Mouse (Mus musculus): ENCODE results near the gene Cdca7l.

Cdca7l gene

DNA sequence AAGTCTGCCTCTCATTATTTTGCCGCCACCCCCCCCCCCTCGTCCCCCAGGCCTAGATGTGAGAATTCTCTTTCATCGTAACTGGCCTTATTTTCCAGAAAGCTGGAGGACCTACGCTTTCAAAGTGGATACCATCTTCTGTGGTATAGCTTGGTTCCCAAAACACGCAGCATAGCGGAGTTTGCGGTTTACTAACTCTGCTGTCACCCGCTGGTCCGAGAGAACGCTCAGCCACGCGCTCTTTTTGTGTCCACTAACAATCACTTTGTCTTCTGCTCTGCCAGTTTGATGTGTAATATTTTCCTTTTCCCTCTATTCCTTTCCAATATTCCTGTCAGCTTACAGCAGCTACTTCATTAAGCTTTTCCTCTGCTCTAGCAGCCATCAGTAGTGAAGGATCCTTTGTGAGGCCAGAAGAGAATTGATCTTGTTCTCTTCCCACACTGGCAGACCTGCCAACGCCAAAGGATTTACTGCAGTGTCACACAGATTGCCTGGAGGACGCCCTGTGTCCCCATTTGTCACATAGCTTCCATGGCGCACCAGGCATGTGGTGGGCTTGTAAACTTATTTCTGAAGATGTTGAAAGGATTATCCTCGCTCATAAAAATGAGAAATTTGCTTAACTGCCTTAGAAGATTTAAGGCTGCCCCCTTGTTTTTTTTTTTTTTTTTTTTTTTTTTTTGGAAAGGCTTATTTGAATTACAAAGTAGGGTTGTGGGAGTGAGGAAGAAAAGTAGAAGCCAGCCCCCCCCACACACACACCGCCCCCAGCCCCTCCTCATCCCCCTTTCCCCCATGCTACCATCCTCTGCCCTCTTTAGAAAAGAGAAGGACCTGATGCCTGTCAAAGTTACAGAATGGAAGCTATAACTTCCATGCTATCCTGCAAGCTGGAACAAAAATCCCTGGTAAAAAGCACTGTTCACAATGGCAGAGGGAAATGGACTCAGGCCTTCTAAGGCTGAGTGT, 4.6 kb downstream of the Cdca7l start:
- in situ Hi-C loops (cut with MboI; ENCODE audit: low sequenced_read_pairs): no loop called here

DNA sequence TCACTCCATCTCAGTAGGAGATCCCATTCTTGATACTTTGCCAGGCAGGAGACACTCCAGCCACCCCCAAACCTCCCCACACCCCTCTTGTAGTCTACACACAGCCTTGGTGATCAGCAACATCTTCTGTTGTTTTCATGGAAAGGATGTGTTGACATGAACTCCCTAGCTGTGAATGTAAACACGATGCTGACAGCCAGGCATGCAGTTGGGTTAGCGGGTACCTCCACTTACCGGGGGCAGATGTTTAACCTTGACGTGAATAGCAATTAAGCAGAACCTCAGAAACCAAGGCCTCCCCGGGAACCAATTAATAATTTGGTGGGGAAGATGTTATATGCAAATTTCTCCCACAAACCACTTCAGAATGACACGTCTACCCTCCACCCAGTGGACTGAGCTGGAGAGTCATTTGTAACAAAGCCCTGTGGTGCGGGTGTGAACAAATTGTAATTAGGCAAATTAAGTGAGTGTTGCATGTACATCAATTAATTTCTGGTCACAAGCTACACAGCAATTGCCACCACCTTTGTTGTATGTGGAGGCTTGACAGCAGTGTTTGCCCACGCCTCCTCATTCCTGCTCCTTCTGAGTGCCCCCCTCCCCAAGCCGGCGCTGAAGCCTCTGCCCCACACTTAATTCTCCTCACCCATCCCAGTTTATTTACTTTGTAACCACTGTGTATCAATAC, 5.4 kb downstream of the Cdca7l start:
- in situ Hi-C loops (cut with MboI; ENCODE audit: low sequenced_read_pairs): no loop called here

DNA sequence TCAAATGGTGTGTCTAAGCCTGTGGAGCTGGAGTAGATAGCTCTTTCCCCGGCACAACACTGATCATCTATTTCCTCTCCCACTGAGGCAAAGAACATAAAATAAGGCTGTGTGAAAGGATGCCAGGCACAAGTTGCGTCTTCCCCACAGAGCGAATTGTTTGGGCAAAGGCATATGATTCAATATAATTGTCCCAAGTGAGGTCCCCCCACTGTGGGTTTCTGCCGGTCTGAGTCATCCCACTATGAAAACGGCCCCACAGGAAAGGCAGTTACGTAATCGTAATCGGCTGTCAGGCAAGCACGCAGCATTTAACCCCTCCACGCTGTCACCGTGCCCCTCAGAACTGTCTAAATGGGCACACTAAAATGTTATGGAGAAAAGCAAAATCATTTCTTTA, 6.0 kb downstream of the Cdca7l start:
- in situ Hi-C loops (cut with MboI; ENCODE audit: low sequenced_read_pairs): no loop called here

DNA sequence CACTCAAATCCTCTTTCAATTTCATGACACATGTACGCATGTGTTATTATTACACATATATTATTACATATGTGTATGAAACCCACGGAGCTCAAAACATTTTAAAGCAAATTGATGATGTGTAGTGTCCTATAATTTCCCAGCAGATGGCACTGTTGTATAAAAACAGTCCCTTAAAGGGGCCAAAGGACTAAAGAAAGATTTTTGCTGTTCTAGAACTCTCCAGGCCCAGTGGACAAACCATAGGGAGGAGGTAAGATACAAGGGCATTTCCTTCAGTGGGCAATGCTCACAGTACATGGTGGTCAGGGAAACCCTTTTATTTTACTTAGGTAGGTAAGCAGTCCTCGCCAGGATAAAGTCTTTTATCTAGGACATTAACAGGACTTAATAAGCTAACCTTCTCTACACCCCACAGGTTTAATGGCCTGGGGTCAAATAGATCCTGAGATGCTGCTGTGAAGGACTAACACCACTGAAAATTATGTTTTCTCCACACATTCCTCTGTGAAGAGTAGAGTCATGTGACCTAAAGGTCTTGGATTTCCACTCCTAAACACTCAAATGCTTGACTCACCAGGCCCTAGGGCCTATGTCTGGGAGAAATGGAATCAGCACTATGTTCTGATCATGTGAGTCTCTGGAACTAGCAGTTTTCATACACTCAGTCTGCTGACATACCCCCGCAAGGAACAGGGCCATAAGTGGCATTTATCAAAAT, 16.2 kb downstream of the Cdca7l start:
- in situ Hi-C loops (cut with MboI; ENCODE audit: low sequenced_read_pairs): loop anchor here (10.0 kb wide), 1 partner anchor 175 kb away; no protein-coding TSS in a partner anchor

DNA sequence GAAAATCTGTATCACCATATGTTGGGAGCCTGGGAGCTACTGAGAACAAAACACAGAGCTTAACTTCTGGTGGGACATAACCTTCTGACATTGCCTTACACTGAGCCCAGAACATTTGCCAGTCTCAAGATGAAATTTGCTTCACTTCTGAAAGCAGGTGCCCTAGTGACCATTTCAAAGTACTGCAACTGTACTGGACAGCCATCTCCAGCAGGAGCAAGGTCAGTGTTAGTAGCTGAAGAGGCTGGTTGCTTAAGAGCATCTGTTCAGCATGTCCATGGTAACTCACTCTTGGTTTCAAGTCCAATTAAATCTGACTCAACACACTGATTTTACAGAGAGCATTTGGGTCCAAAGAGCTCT, 16.8 kb downstream of the Cdca7l start:
- in situ Hi-C loops (cut with MboI; ENCODE audit: low sequenced_read_pairs): loop anchor here (10.0 kb wide), 1 partner anchor 174 kb away; no protein-coding TSS in a partner anchor

DNA sequence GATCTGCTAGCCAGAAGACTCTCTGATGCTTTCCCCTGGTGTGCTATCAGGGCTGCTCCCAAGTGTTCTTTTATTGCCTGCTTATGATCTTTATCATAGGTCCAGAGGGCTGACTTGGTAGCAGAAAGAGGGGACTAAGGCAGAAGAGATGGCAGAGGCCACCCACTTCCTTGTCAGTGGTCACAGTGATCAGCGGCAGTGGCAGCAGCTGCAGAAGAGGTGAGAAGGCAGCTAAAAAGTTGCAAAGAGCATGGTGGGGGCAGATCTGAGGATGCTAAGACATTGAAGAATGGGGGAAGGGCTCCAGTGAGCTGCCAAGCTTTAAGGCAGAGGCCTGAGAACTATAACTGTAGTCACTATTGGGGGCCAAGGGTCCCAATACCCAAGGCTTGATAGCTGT, 17.3 kb downstream of the Cdca7l start:
- in situ Hi-C loops (cut with MboI; ENCODE audit: low sequenced_read_pairs): loop anchor here (10.0 kb wide), 1 partner anchor 173 kb away; no protein-coding TSS in a partner anchor

DNA sequence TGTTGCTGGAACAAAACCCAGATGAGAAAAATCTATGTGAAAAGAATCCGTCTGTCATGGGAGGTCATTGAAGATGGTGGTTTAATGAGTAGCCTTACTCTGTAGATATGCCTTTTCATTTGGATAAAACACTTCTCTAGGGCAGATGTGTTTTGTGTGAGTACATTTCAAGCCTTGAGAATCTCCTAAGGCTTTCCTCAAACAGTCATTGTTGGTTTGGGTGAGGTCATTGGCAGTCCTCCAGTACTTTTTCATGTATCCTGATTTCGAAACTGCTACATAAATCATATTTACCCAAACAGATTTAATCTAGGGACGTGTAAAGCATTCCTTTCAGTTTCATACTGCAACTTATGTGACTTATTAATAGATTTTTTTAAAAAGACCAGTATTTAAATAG, 24.3 kb downstream of the Cdca7l start:
- in situ Hi-C loops (cut with MboI; ENCODE audit: low sequenced_read_pairs): loop anchor here (10.0 kb wide), 1 partner anchor 166 kb away; no protein-coding TSS in a partner anchor

DNA sequence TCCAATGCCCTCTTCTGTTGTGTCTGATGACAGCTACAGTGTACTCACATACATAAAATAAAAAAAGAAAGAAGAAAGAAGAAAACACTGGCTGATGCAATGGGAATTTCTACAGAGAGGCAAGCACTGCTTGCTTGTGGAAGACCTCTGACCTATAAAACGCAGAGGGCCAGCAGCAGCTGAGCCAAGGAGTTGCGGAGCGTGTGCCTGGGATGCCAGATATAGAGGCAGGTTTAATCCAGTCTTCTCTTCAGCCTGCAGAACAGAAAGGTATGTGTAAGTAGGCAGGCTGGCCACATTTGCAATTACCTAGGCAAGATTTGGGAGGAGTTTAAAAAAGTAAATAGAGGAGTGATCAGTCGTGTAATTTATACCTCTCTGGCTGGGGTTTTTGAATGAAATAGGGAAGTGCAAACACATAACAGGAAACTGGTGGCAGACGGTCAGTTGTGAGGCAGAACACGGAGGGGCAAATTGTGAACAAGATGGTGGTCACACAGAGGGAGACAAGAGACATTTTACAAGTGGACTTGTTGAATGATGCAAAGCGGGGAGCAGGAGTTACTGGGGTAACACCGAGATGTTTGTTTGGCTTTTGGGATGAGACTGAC, 27.4 kb downstream of the Cdca7l start:
- in situ Hi-C loops (cut with MboI; ENCODE audit: low sequenced_read_pairs): no loop called here

DNA sequence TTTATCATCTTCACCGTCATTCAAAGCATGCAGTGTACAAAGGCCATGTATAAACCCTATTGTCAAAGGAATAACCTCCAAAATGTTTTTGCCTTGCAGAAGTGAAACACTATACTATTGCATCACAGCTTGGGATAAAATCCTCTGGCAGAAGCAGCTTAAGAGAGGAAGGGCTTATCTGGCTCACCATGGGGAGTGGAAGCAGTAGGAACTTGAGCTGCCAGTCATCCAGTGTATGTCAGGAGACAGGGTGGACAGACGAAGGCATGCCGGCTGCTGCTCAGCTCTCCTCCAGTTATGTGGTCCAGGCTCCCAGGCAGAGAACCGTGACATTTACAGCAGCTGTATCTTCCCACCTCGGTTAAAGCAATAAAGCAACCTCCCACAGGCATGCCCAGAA, 28.1 kb downstream of the Cdca7l start:
- in situ Hi-C loops (cut with MboI; ENCODE audit: low sequenced_read_pairs): no loop called here

DNA sequence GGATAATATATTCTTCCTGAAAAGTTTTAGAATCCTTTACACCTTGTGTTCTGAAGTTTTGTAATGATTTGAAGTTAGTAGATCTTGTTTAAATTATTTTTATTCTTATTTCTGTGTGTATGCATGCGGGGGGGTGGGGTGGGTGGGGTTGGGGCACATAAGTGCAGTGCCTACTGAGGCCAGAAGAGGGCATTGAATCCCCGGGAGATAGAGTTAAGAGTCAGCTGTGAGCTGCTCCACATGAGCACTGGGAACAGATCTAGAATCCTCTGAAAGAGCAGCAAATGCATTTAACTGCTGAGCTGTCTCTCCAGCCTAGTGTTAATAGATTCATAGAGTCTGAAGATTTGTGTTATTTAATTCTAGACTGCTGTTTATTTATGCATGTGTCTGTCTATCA, 30.6 kb downstream of the Cdca7l start:
- in situ Hi-C loops (cut with MboI; ENCODE audit: low sequenced_read_pairs): no loop called here

DNA sequence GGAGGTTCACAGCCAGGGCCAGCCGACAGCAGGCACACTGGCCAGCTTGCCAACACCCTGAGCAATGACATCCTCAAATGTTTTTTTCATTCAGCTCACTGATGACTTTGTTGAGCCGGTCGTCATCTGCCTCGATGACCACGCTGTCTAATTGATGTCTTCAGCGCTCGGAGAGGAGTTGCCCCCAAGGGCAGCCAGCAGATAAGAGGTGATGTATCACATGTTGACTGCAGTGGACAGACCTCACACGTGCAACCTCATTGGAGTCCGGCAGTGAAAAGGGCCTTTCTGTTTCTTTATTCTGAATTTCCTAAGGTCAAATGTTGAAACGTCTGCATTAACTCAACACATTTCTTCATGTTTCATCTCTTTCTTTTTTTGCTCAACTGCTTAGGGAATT, 31.3 kb downstream of the Cdca7l start:
- in situ Hi-C loops (cut with MboI; ENCODE audit: low sequenced_read_pairs): no loop called here

DNA sequence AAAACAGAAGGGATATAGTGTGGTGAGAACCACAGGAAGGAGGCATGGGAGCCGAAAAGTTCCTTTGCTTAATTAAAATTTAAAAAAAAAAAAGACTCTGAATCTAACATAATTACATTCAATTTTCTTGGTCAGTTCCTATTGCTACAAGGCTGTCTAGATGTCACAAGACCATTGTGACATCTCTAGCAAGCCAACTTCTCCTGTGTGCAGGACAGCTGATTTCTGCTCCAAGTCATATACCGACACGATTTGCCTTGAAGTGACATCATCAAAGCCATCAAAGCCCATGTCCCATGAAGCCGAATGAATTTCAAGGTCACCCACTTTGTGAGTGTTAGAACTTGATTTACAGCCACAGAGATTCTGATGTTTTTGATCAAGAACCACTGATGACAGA, 33.3 kb downstream of the Cdca7l start:
- in situ Hi-C loops (cut with MboI; ENCODE audit: low sequenced_read_pairs): no loop called here

DNA sequence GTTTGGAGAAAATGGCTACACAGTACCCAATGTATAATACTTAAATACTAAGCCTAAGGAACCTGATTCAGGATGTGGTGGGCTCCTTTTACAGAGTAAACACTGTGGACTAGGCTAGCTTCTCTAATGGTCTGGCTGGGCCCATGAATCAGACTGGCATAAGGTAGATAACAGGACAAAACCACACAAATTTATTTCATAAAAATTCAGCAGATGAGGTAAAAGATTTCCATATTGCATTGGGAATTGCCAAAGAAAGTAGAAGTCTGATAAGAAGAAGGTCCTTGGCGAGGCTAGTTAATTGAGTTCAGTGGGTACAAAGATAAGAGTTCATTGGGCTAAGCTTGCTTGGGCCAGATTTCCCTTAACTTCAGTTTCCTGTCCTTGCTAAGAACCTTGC, 36.6 kb downstream of the Cdca7l start:
- in situ Hi-C loops (cut with MboI; ENCODE audit: low sequenced_read_pairs): no loop called here

DNA sequence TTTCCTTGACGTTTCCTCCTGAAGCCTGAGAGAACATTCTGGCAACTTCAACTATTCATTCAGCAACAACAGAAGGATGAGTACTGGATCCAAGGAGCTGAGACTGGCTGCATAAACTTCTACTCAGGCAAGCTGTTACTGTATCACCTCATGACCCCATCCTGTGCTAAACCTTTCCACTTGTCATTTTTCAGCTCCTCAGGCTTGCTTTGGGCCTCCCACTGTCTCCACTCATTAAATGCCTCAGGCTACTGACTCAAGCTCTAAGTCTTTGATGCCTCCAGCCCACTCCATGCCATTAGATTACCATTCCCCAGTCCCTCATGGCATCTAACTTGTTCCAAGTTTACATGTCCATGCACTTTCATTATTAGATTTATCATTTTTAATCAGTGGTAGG, 38.6 kb downstream of the Cdca7l start:
- in situ Hi-C loops (cut with MboI; ENCODE audit: low sequenced_read_pairs): no loop called here

DNA sequence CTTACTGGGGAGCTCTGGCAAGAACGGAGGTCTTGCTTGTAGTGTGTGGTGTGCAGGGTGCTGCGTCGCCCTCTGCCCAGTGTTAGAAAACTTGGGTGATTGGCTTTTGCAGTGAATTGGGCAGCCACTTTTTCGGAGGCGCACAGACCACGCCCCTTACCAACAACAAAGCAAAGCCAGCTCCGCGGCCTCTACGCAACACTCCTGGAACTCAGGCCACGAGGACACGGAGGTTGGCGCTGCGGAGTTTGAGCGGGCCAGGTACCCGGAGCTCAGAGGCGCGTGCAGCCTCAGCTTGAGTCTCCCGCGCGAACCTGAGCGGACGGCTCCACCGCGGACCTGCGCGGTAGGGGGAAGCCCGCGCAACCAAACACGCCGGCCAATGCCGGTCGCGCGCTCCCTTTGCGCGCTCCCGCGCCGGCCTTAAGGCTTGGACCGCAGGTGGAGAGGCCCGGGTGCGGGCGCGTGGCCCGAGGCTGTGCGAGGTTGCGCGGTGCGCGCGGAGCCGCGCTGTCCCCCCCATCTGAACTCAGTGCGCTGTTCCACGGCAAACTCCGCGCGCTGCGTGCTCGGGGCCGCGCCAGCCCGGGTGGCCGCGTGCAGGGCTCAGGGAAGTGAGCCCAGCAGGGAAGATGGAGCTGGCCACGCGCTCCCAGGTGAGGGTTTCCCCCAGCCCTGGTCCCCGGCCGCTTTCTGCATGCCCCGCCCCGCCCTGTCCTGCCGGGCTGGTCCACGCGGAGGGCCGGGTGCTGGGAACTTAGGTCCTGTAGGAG, 39.4 kb downstream of the Cdca7l start:
- in situ Hi-C loops (cut with MboI; ENCODE audit: low sequenced_read_pairs): no loop called here

DNA sequence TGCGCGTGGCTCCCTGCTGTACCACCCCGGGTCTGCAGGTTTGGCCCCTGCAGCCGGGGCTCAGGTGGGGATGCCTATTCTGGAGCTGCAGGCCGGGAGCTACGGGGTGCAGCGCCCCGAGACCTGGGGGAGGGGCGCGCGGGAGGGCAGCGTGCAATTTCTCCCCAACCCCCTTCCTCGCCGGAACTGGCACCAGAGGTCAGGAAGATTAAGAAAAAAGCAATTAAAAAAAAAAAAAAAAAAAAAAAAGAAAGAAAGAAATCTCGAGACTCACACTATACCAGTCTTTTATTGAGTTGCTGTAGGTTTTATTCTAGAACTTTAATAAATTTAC, 40.0 kb downstream of the Cdca7l start:
- in situ Hi-C loops (cut with MboI; ENCODE audit: low sequenced_read_pairs): no loop called here

DNA sequence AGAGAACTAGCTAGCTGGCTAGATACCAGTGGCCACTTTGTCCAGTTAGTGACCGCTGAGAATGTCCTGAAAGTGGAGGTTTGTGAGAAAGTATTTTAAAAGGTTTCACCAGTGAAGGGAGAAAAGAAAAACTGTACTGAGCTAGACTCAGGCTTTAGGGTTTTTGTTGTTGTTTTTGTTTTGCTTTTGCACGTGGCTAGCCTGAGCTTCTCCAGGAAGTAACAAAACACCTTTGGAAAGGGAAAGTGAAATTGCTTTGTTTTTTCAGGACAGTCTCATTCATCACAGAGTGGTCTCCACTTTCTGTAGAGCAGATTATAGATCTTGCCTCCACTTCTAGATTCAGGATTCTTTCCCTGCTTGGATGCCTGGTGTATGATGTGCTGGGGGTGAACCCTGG, 40.8 kb downstream of the Cdca7l start:
- in situ Hi-C loops (cut with MboI; ENCODE audit: low sequenced_read_pairs): no loop called here

DNA sequence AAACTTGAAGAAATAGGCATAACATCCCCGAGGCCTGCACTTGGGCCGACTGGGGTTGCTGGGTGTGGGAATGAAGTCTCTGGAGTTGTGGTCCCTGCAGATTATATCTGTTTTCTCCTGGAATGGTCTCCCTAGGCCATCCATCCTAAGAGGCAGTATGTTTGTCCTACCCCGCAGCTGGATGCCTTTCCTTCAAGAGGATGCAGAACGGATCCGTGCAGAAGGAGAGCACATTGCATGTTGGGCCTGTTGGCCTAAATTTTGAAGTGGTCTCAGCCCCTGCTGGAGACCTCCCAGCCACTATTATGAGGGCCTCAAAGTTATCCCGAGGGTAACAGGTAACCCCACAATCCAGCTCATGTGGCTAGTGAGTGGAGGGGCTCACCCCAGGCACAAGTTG, 44.5 kb downstream of the Cdca7l start:
- in situ Hi-C loops (cut with MboI; ENCODE audit: low sequenced_read_pairs): no loop called here

DNA sequence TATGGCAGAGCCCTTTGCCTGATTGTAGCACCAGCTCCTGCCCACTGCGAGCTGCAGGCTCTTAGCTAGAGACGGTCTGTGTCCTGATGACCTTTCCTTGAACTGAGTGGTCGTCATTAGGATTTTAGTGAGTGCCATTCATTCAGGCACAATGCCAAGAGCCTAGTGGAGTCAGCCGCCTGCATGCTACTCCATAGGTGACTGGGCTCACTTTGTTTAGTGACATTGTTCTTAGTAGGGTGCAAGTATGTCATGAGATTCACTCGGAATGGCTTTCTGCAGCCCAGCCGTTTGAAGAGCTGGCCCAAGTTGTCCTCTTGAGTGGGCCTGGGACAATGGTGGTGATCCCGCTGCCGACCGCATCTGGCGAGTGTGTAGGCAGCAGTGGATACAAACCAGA, 46.4 kb downstream of the Cdca7l start:
- in situ Hi-C loops (cut with MboI; ENCODE audit: low sequenced_read_pairs): no loop called here

DNA sequence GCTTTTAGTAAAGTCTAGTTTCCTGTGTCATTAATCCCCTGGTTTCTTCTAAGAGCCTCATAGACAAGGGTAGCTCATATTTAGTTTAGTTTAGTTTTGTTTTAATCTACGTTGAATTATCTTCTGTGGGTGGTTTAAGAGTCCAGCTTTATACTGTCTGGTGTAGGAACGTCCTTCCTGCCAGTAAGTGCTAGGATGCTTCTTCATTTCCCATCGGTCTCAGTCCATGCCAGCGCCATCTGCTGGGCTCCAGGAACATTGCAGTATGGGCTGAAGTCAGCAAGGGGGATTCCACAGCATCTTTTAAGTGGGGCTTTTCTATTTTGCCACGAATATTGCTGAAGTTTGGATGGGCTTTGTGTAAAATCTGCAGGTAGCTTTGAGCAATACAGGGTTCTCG, 49.2 kb downstream of the Cdca7l start:
- in situ Hi-C loops (cut with MboI; ENCODE audit: low sequenced_read_pairs): no loop called here
